Mouse (Mus musculus): ENCODE data around the gene Pou2f1.

- TF ChIP-seq CTCF (conservative IDR thresholded peaks at IDR 0.05; ENCODE audit: insufficient read depth, insufficient read length, low read depth, low read length) (no peak), POLR2A (IDR thresholded peaks at IDR 0.05; ENCODE audit: low read depth, low read length) (no peak)
Measured at GRCm38 (mm10) chr1:165840548-165841230, 161.8 kb downstream of the Pou2f1 start.
